Mouse (Mus musculus) liver, embryonic 16.5 days (tissue): Measurements from ENCODE around the gene Atp5d. TPM values are rescaled to one million over a fixed set of nuclear protein-coding genes. Genes with fewer than 3 reads are reported as not detected.

ENCODE experiments used
- ATAC-seq: fragments of 200-750 bp; cut with Nextera tagmentation; 2 replicates; pipeline ENCODE4 v1.8.0; 2017; ENCODE audit warnings: low read depth, mild to moderate bottlenecking, moderate number of reproducible peaks, moderate library complexity
- H3K27ac ChIP-seq: fragments of 300-500 bp; sonication (generic); 2 replicates; pipeline ENCODE4 v1.5.1; 2014; ENCODE audit warnings: mild to moderate bottlenecking, low read length
- H3K27me3 ChIP-seq: fragments of 300-500 bp; sonication (generic); 2 replicates; pipeline ENCODE4 v1.6.1; 2014; ENCODE audit warnings: low read depth, low read length, mixed read lengths; ENCODE audit not compliant: control insufficient read depth, insufficient read depth
- H3K36me3 ChIP-seq: fragments of 300-500 bp; sonication (generic); 2 replicates; pipeline ENCODE4 v1.6.1; 2014; ENCODE audit warnings: mild to moderate bottlenecking; ENCODE audit not compliant: control insufficient read depth, insufficient read depth
- H3K4me1 ChIP-seq: fragments of 300-500 bp; sonication (generic); 2 replicates; pipeline ENCODE4 v1.6.1; 2014; ENCODE audit warnings: low read depth, low read length, mixed read lengths; ENCODE audit not compliant: control insufficient read depth
- H3K4me2 ChIP-seq: fragments of 300-500 bp; sonication (generic); 2 replicates; pipeline ENCODE4 v1.6.1; 2014; ENCODE audit warnings: low read depth, low read length, mixed read lengths
- H3K4me3 ChIP-seq: fragments of 300-500 bp; sonication (generic); 2 replicates; pipeline ENCODE4 v1.5.1; 2014; ENCODE audit warnings: low read depth, mild to moderate bottlenecking, low read length
- H3K9ac ChIP-seq: fragments of 300-500 bp; sonication (generic); 2 replicates; pipeline ENCODE4 v1.6.1; 2014; ENCODE audit warnings: low read depth, low read length
- H3K9me3 ChIP-seq: fragments of 300-500 bp; sonication (generic); replicated peaks from 2 replicates; pipeline ENCODE4 v1.6.1; 2016; ENCODE audit warnings: low read length; ENCODE audit not compliant: control insufficient read depth
- WGBS: fragments of 180-500 bp; shearing (Covaris S2); extraction: QIAGEN DNeasy Blood & Tissue Kit; methylation state at CpG from one replicate; pipeline ENCODE4 v1.1.7; 2014; ENCODE audit not compliant: insufficient replicate concordance; 5-methylcytosine and 5-hydroxymethylcytosine counted together
- polyA plus RNA-seq: library from polyadenylated mRNA; unstranded; fragments of >200 nt; fragmentation: Nextera tagmentation; extraction: Ambion mirVana; gene quantifications from 2 replicates; pipeline ENCODE4 v1.2.1, GENCODE M21; 2015

Atp5d gene
- polyA plus RNA-seq, 1 experiment from 2014 or later, result 309 TPM

DNA sequence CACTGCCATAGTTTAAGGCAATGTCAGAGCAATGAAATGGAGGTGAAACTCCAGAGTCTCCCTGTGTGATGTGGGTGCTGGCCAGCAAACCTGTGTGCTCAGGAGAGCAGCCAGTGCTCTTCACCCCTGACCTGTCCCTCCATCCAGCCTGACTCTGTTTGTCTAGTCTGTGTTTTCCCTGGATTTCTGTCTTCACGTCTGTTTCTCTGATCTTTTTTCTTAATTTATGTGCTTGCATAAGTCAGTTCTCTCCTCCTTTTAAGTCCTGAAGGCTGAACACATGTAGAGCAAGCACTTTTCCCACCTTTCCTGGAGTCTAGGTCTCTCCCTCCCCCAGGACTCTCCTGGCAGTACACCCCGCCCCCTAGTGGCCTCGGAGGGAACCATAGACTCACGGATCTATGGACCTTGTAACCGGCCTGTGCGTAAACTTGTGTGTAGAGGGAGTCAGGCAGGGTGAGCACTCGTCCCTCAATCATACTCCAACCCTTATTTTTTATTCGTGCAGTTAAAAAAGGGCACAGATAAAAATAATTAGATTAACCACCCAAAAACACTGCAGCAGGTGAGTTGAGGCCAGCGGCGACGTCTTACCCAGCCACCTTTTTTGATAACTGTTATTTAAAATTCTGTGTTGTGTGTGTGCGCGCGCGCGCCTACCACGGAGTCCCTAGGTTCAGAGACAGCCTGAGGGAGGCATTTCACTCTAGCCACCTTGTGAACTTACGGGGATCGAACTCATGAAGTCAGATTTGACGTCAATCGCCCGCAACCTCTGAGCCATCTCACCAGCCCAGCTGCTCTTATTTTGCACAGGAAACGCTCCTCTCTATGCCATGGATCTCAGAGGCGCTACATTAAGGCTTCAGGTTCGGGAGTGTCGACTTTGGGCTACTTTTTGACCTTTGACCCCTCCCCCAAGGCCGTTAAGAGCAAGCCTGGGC is 23.8 kb upstream of the Atp5d start:
- WGBS, result 1% methylated on average over 27 of the region's 27 CpGs
- H3K4me1 ChIP-seq, result peaks cover 43% of the 10 kb centered on the region
- peak; percentile 52 for ATAC-seq
- H3K9ac ChIP-seq, result peak overlapping the region; percentile 80
- no peaks in the 10 kb centered on the region for H3K27me3 ChIP-seq
- H3K9me3 ChIP-seq, result no peaks in the 10 kb centered on the region
- peak overlapping the region; percentile 96 for H3K27ac ChIP-seq
- H3K36me3 ChIP-seq, result peaks cover 13% of the 10 kb centered on the region; the same call in 1 of the 2 replicates
- peak overlapping the region; percentile 87 for H3K4me2 ChIP-seq
- H3K4me3 ChIP-seq, result peak overlapping the region; percentile 69

- peak within 1 kb of the TSS; percentile 98 for H3K9ac ChIP-seq
- WGBS, result under 1% methylated on average over 70 of the region's 70 CpGs
- peaks cover 51% of the 10 kb centered on the region for H3K4me1 ChIP-seq
- H3K4me2 ChIP-seq, result peak within 1 kb of the TSS; percentile 87
- H3K36me3 ChIP-seq, result peaks cover 18% of the 10 kb centered on the region
- peak within 1 kb of the TSS; percentile 98 for H3K4me3 ChIP-seq
- no peaks in the 10 kb centered on the region for H3K9me3 ChIP-seq
- peak within 1 kb of the TSS; percentile 96 for H3K27ac ChIP-seq
- peak; percentile 94 for ATAC-seq
- no peaks in the 10 kb centered on the region for H3K27me3 ChIP-seq
These were observed 23.0 kb upstream of the Atp5d start, which contains the start of gene Stk11 for GRCm38 (mm10) chr10:80115290-80115943. Stk11 (plus strand) TSS chr10:80115803.

- Histone ChIP-seq H3K9me3 (no peaks in the 10 kb centered on the region), H3K4me2 (peak overlapping the region; percentile 80), H3K4me3 (peak overlapping the region; percentile 98), H3K27me3 (no peaks in the 10 kb centered on the region), H3K9ac (peak overlapping the region; percentile 98), H3K36me3 (peaks cover 24% of the 10 kb centered on the region), H3K27ac (peak overlapping the region; percentile 96), H3K4me1 (peaks cover 56% of the 10 kb centered on the region)
- WGBS, result under 1% methylated on average over 63 of the region's 63 CpGs
- no peak for ATAC-seq
These were observed 22.5 kb upstream of the Atp5d start for GRCm38 (mm10) chr10:80115944-80116335.

DNA sequence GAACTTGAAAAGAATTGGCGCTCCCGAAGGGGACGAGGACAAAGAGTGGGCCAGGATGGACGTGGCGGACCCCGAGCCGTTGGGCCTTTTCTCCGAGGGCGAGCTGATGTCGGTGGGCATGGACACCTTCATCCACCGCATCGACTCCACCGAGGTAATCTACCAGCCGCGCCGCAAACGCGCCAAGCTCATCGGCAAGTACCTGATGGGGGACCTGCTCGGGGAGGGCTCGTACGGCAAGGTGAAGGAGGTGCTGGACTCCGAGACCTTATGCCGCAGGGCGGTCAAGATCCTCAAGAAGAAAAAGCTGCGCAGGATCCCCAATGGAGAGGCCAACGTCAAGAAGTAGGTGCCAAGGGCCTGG is 21.9 kb upstream of the Atp5d start:
- Histone ChIP-seq H3K27me3 (no peaks in the 10 kb centered on the region), H3K4me2 (peak overlapping the region; percentile 80), H3K4me3 (peak overlapping the region; percentile 98), H3K27ac (peak overlapping the region; percentile 96), H3K4me1 (peaks cover 59% of the 10 kb centered on the region), H3K36me3 (peaks cover 27% of the 10 kb centered on the region), H3K9ac (peak overlapping the region; percentile 98), H3K9me3 (no peaks in the 10 kb centered on the region)
- WGBS, result under 1% methylated on average over 27 of the region's 27 CpGs
- no peak for ATAC-seq

DNA sequence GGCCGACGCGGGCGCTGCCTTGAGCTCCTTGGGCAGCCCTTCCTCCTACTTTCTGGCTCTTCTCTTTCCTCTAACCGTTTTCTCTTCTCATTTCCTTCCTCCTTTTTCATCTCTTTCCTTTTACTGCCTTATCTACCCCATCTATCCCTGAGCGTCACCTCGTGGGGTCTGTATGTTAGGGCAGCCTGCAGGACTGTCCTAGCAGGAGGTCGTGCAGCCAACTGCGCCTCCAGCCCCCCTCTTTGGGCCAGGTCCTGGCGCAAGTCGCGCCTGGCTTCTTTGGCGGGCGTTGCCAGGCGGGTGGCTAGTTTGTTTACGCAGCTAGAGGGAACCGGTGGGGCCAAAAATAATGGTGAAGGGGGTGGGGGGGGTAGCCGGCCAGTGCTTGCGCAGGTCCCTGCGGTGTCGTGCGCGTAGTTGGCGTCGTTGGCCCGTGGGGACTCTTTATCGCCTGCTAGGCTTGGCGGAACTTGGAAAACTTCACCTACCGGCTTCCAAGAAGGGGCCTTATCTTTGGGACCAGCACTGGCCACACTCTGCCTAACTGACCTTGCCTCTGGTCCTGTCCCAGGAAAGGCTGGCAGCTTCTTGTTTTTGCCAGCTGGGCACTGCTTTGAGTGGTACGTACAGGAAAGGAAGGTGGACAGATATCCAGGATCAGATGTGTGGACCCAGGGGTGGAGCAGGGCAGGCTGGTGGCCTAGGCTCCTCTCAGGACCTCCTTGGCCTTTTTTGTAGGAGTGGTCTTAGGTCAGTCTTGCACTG is 21.3 kb upstream of the Atp5d start:
- peak overlapping the region; percentile 98 for H3K4me3 ChIP-seq
- H3K27ac ChIP-seq, result peak overlapping the region; percentile 96
- peak overlapping the region; percentile 98 for H3K9ac ChIP-seq
- no peaks in the 10 kb centered on the region for H3K27me3 ChIP-seq
- H3K9me3 ChIP-seq, result no peaks in the 10 kb centered on the region
- no peak for ATAC-seq
- peaks cover 33% of the 10 kb centered on the region for H3K36me3 ChIP-seq
- peaks cover 65% of the 10 kb centered on the region for H3K4me1 ChIP-seq
- WGBS, result 0% methylated on average over 30 of the region's 30 CpGs
- H3K4me2 ChIP-seq, result peak overlapping the region; percentile 80

- Histone ChIP-seq H3K9me3 (no peaks in the 10 kb centered on the region), H3K4me2 (peak overlapping the region; percentile 80), H3K27ac (peak overlapping the region; percentile 96), H3K27me3 (no peaks in the 10 kb centered on the region), H3K9ac (peak overlapping the region; percentile 98), H3K36me3 (peaks cover 34% of the 10 kb centered on the region), H3K4me1 (peaks cover 68% of the 10 kb centered on the region), H3K4me3 (peak overlapping the region; percentile 98)
- ATAC-seq, result no peak
- 30% methylated on average over 1 of the region's 1 CpGs for WGBS
These were observed 20.7 kb upstream of the Atp5d start for GRCm38 (mm10) chr10:80117736-80118135.

GRCm38 (mm10) chr10:80118552-80118951 is 19.9 kb upstream of the Atp5d start:
- peaks cover 35% of the 10 kb centered on the region for H3K36me3 ChIP-seq
- no peaks in the 10 kb centered on the region for H3K27me3 ChIP-seq
- H3K4me1 ChIP-seq, result peaks cover 71% of the 10 kb centered on the region
- ATAC-seq, result no peak
- peak overlapping the region; percentile 98 for H3K9ac ChIP-seq
- peak overlapping the region; percentile 98 for H3K4me3 ChIP-seq
- H3K4me2 ChIP-seq, result peak overlapping the region; percentile 80
- no peaks in the 10 kb centered on the region for H3K9me3 ChIP-seq
- WGBS, result 79% methylated on average over 6 of the region's 6 CpGs
- no peak overlapping the region for H3K27ac ChIP-seq

DNA sequence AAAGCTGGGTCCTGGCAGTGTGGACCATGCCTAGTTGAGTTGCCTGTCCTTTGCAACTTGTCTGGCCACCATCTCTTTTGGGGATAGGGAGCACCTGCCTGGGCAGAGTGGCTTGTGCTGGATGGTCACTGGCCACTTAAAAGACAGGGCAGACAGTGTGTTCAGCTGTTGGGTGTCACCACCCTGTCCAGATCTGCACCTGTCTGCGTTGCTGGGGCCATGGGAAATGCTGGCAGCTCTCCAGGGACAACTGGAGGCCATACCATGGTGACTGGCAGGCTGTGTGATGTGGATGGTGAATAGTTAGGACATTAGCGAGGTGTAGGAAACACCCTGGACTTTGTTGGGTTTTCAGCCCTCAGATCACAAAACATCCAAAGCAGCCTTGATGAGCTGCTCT is 18.3 kb upstream of the Atp5d start:
- peaks cover 72% of the 10 kb centered on the region for H3K4me1 ChIP-seq

More for the DNA sequence above, 18.3 kb upstream of the Atp5d start:
- no peaks in the 10 kb centered on the region for H3K27me3 ChIP-seq
- H3K27ac ChIP-seq, result peak overlapping the region; percentile 37; the same call in 1 of the 2 replicates
- ATAC-seq, result no peak
- H3K9ac ChIP-seq, result peak overlapping the region; percentile 21; the same call in 1 of the 2 replicates
- H3K36me3 ChIP-seq, result peaks cover 45% of the 10 kb centered on the region
- peak overlapping the region; percentile 4; the same call in 1 of the 2 replicates for H3K4me2 ChIP-seq
- H3K4me3 ChIP-seq, result no peak overlapping the region
- no peaks in the 10 kb centered on the region for H3K9me3 ChIP-seq
- WGBS, result 59% methylated on average over 2 of the region's 2 CpGs
